Mouse (Mus musculus) central nervous system, embryonic 14 days (tissue): ENCODE results near the gene Ifngr2. TPM values are rescaled to one million over a fixed set of nuclear protein-coding genes. Genes with fewer than 3 reads are reported as not detected.

Experiments
- polyA plus RNA-seq: library from polyadenylated mRNA; depleted of rRNA; stranded (reverse); fragments of >200 nt; gene quantifications from 2 replicates; pipeline ENCODE4 v1.2.3, GENCODE M21; 2012; rRNA removed

The Ifngr2 gene
- 26.4 and 27.1 TPM in 2 replicates for polyA plus RNA-seq

GRCm38 (mm10) chr16:91546836-91547741 is at the start of gene Ifngr2:
Gene Ifngr2, plus strand, starts transcription at chr16:91547072.

DNA sequence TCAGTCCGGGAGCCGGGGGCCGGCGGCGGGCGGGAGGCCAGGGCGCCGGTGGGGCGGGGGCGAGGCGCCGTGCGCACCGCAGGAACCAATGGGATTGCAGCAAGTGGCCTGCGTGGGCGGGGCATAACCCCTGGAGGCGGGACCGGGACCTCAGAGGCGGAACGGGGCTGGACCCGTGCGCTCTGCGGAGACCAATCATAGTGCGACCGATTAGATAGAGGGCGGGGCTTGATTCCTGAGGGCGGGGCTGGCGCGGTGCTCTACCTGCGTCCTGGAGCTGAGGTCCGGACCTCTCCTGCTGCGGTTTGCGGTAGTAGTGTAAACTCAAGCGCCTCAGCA is 50.8 kb downstream of the Ifngr2 start, which contains the start of gene Tmem50b:
Gene Tmem50b, minus strand, starts transcription at position 129 of the 339 bp plus-strand sequence.

Other genes with a start within 250 kb of the Ifngr2 start
- 26.0 and 28.7 TPM in 2 replicates for gene Ifnar2, start 174.3 kb upstream of the Ifngr2 start, polyA plus RNA-seq
- not detected in 2 replicates for gene Gm21970, start 155.4 kb upstream of the Ifngr2 start, polyA plus RNA-seq
- 6.2 and 8.4 TPM in 2 replicates for gene Il10rb, start 140.9 kb upstream of the Ifngr2 start, polyA plus RNA-seq
- gene Ifnar1, start 61.8 kb upstream of the Ifngr2 start, polyA plus RNA-seq = 44.4 and 44.8 TPM in 2 replicates
- gene Tmem50b, start 50.7 kb downstream of the Ifngr2 start, polyA plus RNA-seq = 44.4 and 48.9 TPM in 2 replicates
- gene Dnajc28, start 72.0 kb downstream of the Ifngr2 start, polyA plus RNA-seq = 3.9 and 4.2 TPM in 2 replicates
- gene Gart, start 99.9 kb downstream of the Ifngr2 start, polyA plus RNA-seq = 69.1 and 69.3 TPM in 2 replicates
- 346 and 354 TPM in 2 replicates for gene Son, start 100.4 kb downstream of the Ifngr2 start, polyA plus RNA-seq
- 39.1 and 41.5 TPM in 2 replicates for gene Donson, start 141.7 kb downstream of the Ifngr2 start, polyA plus RNA-seq
- gene Cryzl1, start 181.9 kb downstream of the Ifngr2 start, polyA plus RNA-seq = 72.3 and 80.8 TPM in 2 replicates
- gene Itsn1, start 182.2 kb downstream of the Ifngr2 start, polyA plus RNA-seq = 76.2 and 88.3 TPM in 2 replicates